Mouse (Mus musculus) ES-E14 (cell line): ENCODE results near the gene Tmem256. TPM values are rescaled to one million over a fixed set of nuclear protein-coding genes. Genes with fewer than 3 reads are reported as not detected.

Experiments
- DNase-seq: peaks from one replicate; pipeline ENCODE4 v3.0.0-alpha.2; 2013; ENCODE audit warnings: low read depth, low spot score
- H3K27ac ChIP-seq: 2 replicates; pipeline ENCODE4 v1.5.1; 2012; ENCODE audit warnings: low read depth, mild to moderate bottlenecking, low read length, moderate library complexity, mixed read lengths; ENCODE audit not compliant: poor library complexity, insufficient read depth, severe bottlenecking
- H3K36me3 ChIP-seq: 2 replicates; pipeline ENCODE4 v1.6.1; 2012; ENCODE audit warnings: mild to moderate bottlenecking, low read length, moderate library complexity, mixed read lengths; ENCODE audit not compliant: control insufficient read depth, poor library complexity, insufficient read depth, severe bottlenecking
- H3K4me1 ChIP-seq, 2 experiments: fragments of 150-350 bp in 1 of 2; sonication (generic) in 1 of 2; 2 replicates each; pipeline ENCODE4 v1.6.1; 2012; ENCODE audit warnings: low read length in 2 of 2, mild to moderate bottlenecking in 1 of 2, mixed read lengths in 1 of 2; ENCODE audit not compliant: control insufficient read depth in 2 of 2, insufficient read depth in 2 of 2, poor library complexity in 1 of 2
- H3K4me3 ChIP-seq, 2 experiments: fragments of 150-350 bp in 1 of 2; sonication (generic) in 1 of 2; 2 replicates each; pipeline ENCODE4 v1.5.1; 2012; ENCODE audit warnings: low read length in 2 of 2, low read depth in 1 of 2, mild to moderate bottlenecking in 1 of 2, mixed read lengths in 1 of 2; ENCODE audit not compliant: insufficient read depth in 1 of 2, poor library complexity in 1 of 2, severe bottlenecking in 1 of 2
- H3K9ac ChIP-seq: 2 replicates; pipeline ENCODE4 v1.6.1; 2012; ENCODE audit warnings: low read depth, mild to moderate bottlenecking, low read length, mixed read lengths; ENCODE audit not compliant: poor library complexity, insufficient read depth, severe bottlenecking
- H3K9me3 ChIP-seq: fragments of 150-350 bp; sonication (generic); 2 replicates; pipeline ENCODE4 v1.6.1; 2012; ENCODE audit warnings: low read depth, mild to moderate bottlenecking, low read length; ENCODE audit not compliant: control insufficient read depth, insufficient read depth
- CHD2 ChIP-seq: IDR thresholded peaks from 2 replicates; pipeline ENCODE4 v1.6.1; 2014; ENCODE audit warnings: mild to moderate bottlenecking, low read depth, low read length, inconsistent platforms
- HCFC1 ChIP-seq: IDR thresholded peaks from 2 replicates; pipeline ENCODE4 v1.6.1; 2012; ENCODE audit warnings: low read length, inconsistent platforms, borderline replicate concordance; ENCODE audit not compliant: insufficient read depth
- MAFK ChIP-seq: IDR thresholded peaks from 2 replicates; pipeline ENCODE4 v1.6.1; 2014; ENCODE audit warnings: mild to moderate bottlenecking, low read depth, low read length, inconsistent platforms; ENCODE audit not compliant: insufficient read depth
- ZC3H11A ChIP-seq: IDR thresholded peaks from 2 replicates; pipeline ENCODE4 v1.6.1; 2012; ENCODE audit warnings: low read depth, mild to moderate bottlenecking, inconsistent platforms, low read length, borderline replicate concordance
- ZNF384 ChIP-seq: IDR thresholded peaks from 2 replicates; pipeline ENCODE4 v1.6.1; 2012; ENCODE audit warnings: low read depth, low read length, inconsistent platforms
- in situ Hi-C, 2 experiments: fragments of 600-800 bp; cut with MboI; formaldehyde crosslinking; loops; one replicate each; pipeline ENCODE4 v1.15.1; 2025; ENCODE audit warnings: low sequenced_read_pairs in 2 of 2, inconsistent platforms in 1 of 2; ENCODE audit not compliant: unreplicated experiment in 2 of 2
- total RNA-seq: library from RNA; depleted of rRNA; stranded (reverse); fragments of 300-350 nt; gene quantifications from 2 replicates; pipeline ENCODE4 v1.2.3, GENCODE M21; 2012

The Tmem256 gene
- total RNA-seq, 1 experiment, result 90.7 TPM

GRCm38 (mm10) chr11:69849128-69849527, 10.8 kb downstream of the Tmem256 start:
- Histone ChIP-seq H3K9me3 (no peaks in the 10 kb centered on the region), H3K4me1 (peaks cover 0 to 6% of the 10 kb centered on the region in 2 experiments; a peak in 2 of 4 replicates), H3K9ac (no peak overlapping the region), H3K27ac (no peak overlapping the region), H3K36me3 (peaks cover 13% of the 10 kb centered on the region; the same call in 1 of the 2 replicates), H3K4me3 (no peak overlapping the region)
- DNase-seq, result no peak
- in situ Hi-C loops, result no loop called here
- no peak for TF ChIP-seq CHD2
- no peak for TF ChIP-seq MAFK
- TF ChIP-seq ZC3H11A, result no peak
- no peak for TF ChIP-seq HCFC1
- no peak for TF ChIP-seq ZNF384

- Histone ChIP-seq H3K27ac (no peak overlapping the region), H3K9me3 (no peaks in the 10 kb centered on the region), H3K9ac (no peak overlapping the region), H3K36me3 (peaks cover 16% of the 10 kb centered on the region; the same call in 1 of the 2 replicates), H3K4me1 (peaks cover 2 to 10% of the 10 kb centered on the region in 2 experiments; a peak in 2 of 4 replicates), H3K4me3 (no peak overlapping the region)
- TF ChIP-seq ZNF384 (no peak), HCFC1 (no peak), MAFK (no peak), CHD2 (no peak), ZC3H11A (no peak)
- in situ Hi-C loops, result no loop called here
- DNase-seq, result no peak
Observed at GRCm38 (mm10) chr11:69849884-69850283, 11.6 kb downstream of the Tmem256 start.

GRCm38 (mm10) chr11:69850754-69851153, 12.4 kb downstream of the Tmem256 start:
- TF ChIP-seq CHD2 (no peak), ZNF384 (no peak), ZC3H11A (no peak), HCFC1 (no peak), MAFK (no peak)
- in situ Hi-C loops, result no loop called here
- DNase-seq, result no peak
- no peak overlapping the region for H3K4me3 ChIP-seq
- no peak overlapping the region for H3K27ac ChIP-seq
- H3K9ac ChIP-seq, result no peak overlapping the region
- no peaks in the 10 kb centered on the region for H3K9me3 ChIP-seq
- H3K4me1 ChIP-seq, result peaks cover 2 to 14% of the 10 kb centered on the region in 2 experiments; a peak in 2 of 4 replicates
- peaks cover 16% of the 10 kb centered on the region; the same call in 1 of the 2 replicates for H3K36me3 ChIP-seq

- H3K4me1 ChIP-seq, result peaks cover 4 to 13% of the 10 kb centered on the region in 2 experiments; a peak in 2 of 4 replicates
- no peak for DNase-seq
- H3K9me3 ChIP-seq, result no peaks in the 10 kb centered on the region
- no peak overlapping the region for H3K9ac ChIP-seq
- no peak overlapping the region for H3K4me3 ChIP-seq
- no peak overlapping the region for H3K27ac ChIP-seq
- TF ChIP-seq HCFC1 (no peak), MAFK (no peak)
- peaks cover 16% of the 10 kb centered on the region; the same call in 1 of the 2 replicates for H3K36me3 ChIP-seq
- in situ Hi-C loops, result no loop called here
Observed at GRCm38 (mm10) chr11:69853994-69854393, 15.7 kb downstream of the Tmem256 start.

- H3K4me3 ChIP-seq, result no peak overlapping the region
- H3K9me3 ChIP-seq, result no peaks in the 10 kb centered on the region
- TF ChIP-seq ZC3H11A (no peak), ZNF384 (no peak), MAFK (no peak), HCFC1 (no peak), CHD2 (no peak)
- in situ Hi-C loops, result no loop called here
- peaks cover 4 to 14% of the 10 kb centered on the region in 2 experiments; a peak in 2 of 4 replicates for H3K4me1 ChIP-seq
- peaks cover 16% of the 10 kb centered on the region; the same call in 1 of the 2 replicates for H3K36me3 ChIP-seq
- H3K27ac ChIP-seq, result no peak overlapping the region
- DNase-seq, result no peak
- no peak overlapping the region for H3K9ac ChIP-seq
Observed at GRCm38 (mm10) chr11:69854680-69855079, 16.4 kb downstream of the Tmem256 start.
